Mouse (Mus musculus): ENCODE data around the gene Calm3.

DNA sequence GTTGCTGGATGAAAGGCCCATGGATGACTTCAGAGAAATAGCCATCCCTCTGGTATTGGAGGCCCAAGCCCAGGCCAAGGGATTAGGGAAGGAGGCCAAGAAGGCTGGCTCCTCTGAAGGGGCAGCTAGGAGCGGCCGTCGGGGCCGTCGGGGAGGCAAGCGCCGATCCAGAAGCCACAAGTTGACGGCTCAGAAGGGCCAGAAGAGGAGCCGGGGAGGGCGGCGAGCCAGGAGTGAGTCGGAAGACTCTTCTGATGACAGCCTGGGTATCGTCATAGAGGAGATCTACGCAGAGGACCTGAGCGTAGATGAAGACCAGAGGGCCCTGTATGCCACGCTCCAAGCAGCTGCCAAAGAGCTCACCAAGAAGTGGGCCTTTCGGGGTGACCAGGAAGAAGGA is 21.5 kb upstream of the Calm3 start:
- no peak for TF ChIP-seq CTCF (IDR thresholded peaks at IDR 0.05; ENCODE audit: low read depth, low read length)
- no peak for TF ChIP-seq POLR2A (IDR thresholded peaks at IDR 0.05; ENCODE audit: extremely low read depth, insufficient read depth, low read length)
